Mouse (Mus musculus): ENCODE data around the gene Srprb. TPM values are rescaled to one million over a fixed set of nuclear protein-coding genes. Genes with fewer than 3 reads are reported as not detected.
"Not testable (repeated sequence)": the region's sequence is repeated elsewhere in the genome, so short reads cannot be mapped to it uniquely, and the experiment has no call there.

The Srprb gene
- polyA plus RNA-seq, 1 experiment from 2014 or later, result 40.5 TPM

DNA sequence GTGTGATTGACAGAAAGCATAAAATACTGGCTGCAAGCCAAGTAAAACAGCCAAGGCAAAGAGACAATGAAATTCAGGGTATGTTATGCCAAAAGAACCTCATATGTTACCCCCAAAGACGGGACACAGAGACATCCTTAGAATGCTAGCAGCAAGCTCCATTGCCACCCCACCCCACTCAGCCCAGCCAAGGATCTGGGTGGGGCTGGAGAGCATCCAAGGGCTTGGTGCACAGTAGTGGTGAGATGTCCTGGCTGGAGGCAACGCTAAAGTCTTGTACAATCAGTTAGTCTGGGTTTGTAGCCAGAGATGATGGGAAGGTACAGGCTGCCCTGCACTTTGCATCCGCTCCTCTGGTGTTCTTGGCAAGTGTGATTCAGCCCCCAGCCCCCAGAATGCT, 21.6 kb downstream of the Srprb start:
- no peak for TF ChIP-seq CTCF (IDR thresholded peaks at IDR 0.05)
- no peak for TF ChIP-seq EP300 (IDR thresholded peaks at IDR 0.05)
- H3K9ac ChIP-seq (replicated peaks; ENCODE audit: low read depth), result peak overlapping the region; percentile 41; the same call in 1 of the 2 replicates
- no peaks in the 10 kb centered on the region for H3K9me3 ChIP-seq (ENCODE audit: low read length)
- no peak overlapping the region for H3K27ac ChIP-seq (ENCODE audit: low read length)
- peaks cover 9% of the 10 kb centered on the region for H3K4me1 ChIP-seq (ENCODE audit: insufficient read depth, low read depth, low read length)
- no peaks in the 10 kb centered on the region for H3K36me3 ChIP-seq (ENCODE audit: insufficient read depth, low read length)
- H3K4me2 ChIP-seq (replicated peaks; ENCODE audit: low read depth, low read length), result peak overlapping the region; percentile 68
- H3K27me3 ChIP-seq (replicated peaks; ENCODE audit: insufficient read depth, low read length), result no peaks in the 10 kb centered on the region
- DNase-seq (ENCODE audit: low spot score), result peak; percentile 61
- H3K4me3 ChIP-seq (ENCODE audit: low read depth, low read length), result peak overlapping the region; percentile 39; the same call in 1 of the 2 replicates
- 22% methylated on average over 3 of the region's 3 CpGs for WGBS
- ATAC-seq, result peak; percentile 40

DNA sequence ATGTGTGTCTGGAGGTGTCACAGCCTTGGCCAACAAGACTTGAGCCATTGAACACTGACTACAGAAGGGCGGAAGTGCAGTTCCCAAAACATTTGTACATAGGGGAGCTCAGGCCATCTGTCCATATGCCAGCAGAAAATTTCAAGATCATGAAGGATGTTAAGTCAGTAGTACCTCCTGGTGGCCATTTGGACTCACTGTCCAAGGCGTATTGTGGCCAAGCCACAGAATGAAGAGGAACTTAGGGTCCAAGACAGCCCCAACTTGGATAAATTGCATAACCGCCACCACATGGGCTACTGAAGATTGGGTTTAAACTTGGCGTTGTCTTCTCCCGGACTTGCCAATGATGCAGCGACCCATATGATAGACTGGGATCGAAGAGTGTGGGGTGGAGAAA, 26.2 kb downstream of the Srprb start:
- Histone ChIP-seq H3K9me3 (ENCODE audit: low read length) (no peaks in the 10 kb centered on the region), H3K27ac (ENCODE audit: low read length) (no peak overlapping the region), H3K4me2 (replicated peaks; ENCODE audit: low read depth, low read length) (no peak overlapping the region), H3K36me3 (ENCODE audit: insufficient read depth, low read length) (no peaks in the 10 kb centered on the region), H3K27me3 (replicated peaks; ENCODE audit: insufficient read depth, low read length) (no peaks in the 10 kb centered on the region), H3K4me1 (ENCODE audit: insufficient read depth, low read depth, low read length) (peaks cover 6% of the 10 kb centered on the region), H3K9ac (replicated peaks; ENCODE audit: low read depth) (no peak overlapping the region), H3K4me3 (ENCODE audit: low read depth, low read length) (no peak overlapping the region)
- TF ChIP-seq EP300 (IDR thresholded peaks at IDR 0.05), result no peak
- 0 out of 2 replicates have a peak, but pooled peaks have one; percentile 19 for TF ChIP-seq CTCF (IDR thresholded peaks at IDR 0.05)
- ATAC-seq (no peak), DNase-seq (ENCODE audit: low spot score) (no peak)
- WGBS, result 96% methylated on average over 7 of the region's 7 CpGs

DNA sequence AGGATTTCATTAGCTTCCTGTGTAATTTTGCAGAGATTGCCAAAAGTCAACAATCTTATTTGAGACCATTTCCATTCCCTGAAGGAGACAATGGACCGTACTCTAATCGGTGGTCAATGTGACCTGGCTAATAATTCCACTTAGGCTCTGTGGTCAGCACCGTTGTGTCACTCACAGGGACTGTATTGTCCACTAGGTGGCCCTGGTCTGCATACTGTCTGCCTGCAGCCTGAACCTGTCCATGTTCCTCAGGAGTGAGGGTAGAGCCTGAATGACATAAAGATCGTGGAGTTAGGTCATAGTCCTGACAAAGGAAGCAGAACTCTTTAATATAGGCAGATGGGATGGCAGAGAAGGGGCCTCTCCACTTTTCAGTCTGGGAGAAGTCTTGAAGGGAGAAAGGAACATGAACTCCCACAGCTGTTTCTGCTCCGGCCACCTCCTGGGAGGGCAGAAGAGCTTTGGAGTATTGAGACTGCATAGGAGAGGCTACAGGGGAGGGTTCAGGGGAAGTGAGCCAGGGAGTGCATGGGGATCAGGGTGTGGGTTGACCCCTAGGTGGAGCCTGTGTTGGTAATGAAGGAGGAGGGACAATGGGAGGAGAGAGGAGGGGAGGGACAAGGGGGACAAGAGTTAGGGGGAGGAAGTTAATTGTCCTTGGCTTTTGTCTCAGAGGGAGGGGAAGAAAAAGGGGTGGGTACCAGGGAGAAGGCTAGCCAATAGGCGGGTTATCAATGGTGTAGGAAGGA, 27.0 kb downstream of the Srprb start:
- Histone ChIP-seq H3K27me3 (replicated peaks; ENCODE audit: insufficient read depth, low read length) (no peaks in the 10 kb centered on the region), H3K4me1 (ENCODE audit: insufficient read depth, low read depth, low read length) (no peaks in the 10 kb centered on the region; the same call in 1 of the 2 replicates), H3K4me3 (ENCODE audit: low read depth, low read length) (no peak overlapping the region), H3K9ac (replicated peaks; ENCODE audit: low read depth) (no peak overlapping the region), H3K9me3 (ENCODE audit: low read length) (no peaks in the 10 kb centered on the region), H3K4me2 (replicated peaks; ENCODE audit: low read depth, low read length) (no peak overlapping the region), H3K27ac (ENCODE audit: low read length) (no peak overlapping the region), H3K36me3 (ENCODE audit: insufficient read depth, low read length) (no peaks in the 10 kb centered on the region)
- WGBS, result 56% methylated on average over 6 of the region's 6 CpGs
- ATAC-seq (peak; percentile 79), DNase-seq (ENCODE audit: low spot score) (peak; percentile 69)
- TF ChIP-seq CTCF (IDR thresholded peaks at IDR 0.05), result peak; percentile 86
- TF ChIP-seq EP300 (IDR thresholded peaks at IDR 0.05), result no peak

DNA sequence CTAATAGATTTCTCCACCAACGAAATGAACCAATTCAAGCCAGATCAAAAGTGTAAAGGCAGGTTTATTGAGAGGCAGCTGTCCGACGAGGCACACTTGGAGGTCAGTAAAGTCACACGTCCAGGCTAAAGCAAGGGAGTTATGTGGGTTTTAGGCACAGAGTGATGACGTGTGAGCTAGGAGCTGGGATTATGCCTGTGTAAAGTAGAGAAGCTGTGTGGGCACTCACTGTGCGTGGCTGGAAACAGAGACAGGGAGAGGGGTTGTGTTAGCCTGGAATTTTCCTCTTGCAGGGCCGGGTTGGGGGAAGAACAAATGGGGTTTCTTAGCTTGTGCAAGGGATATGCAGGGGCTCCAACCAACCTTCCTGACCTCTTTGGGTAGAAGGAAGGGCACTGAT, 33.2 kb downstream of the Srprb start:
- no peak overlapping the region for H3K27ac ChIP-seq (ENCODE audit: low read length)
- ATAC-seq (peak; percentile 46), DNase-seq (ENCODE audit: low spot score) (peak; percentile 17)
- no peaks in the 10 kb centered on the region for H3K36me3 ChIP-seq (ENCODE audit: insufficient read depth, low read length)
- WGBS, result 48% methylated on average over 7 of the region's 7 CpGs
- no peak overlapping the region for H3K4me3 ChIP-seq (ENCODE audit: low read depth, low read length)
- H3K4me1 ChIP-seq (ENCODE audit: insufficient read depth, low read depth, low read length), result no peaks in the 10 kb centered on the region
- H3K4me2 ChIP-seq (replicated peaks; ENCODE audit: low read depth, low read length), result no peak overlapping the region
- TF ChIP-seq CTCF (IDR thresholded peaks at IDR 0.05) (no peak), EP300 (IDR thresholded peaks at IDR 0.05) (no peak)
- H3K27me3 ChIP-seq (replicated peaks; ENCODE audit: insufficient read depth, low read length), result no peaks in the 10 kb centered on the region
- no peaks in the 10 kb centered on the region for H3K9me3 ChIP-seq (ENCODE audit: low read length)
- H3K9ac ChIP-seq (replicated peaks; ENCODE audit: low read depth), result no peak overlapping the region

DNA sequence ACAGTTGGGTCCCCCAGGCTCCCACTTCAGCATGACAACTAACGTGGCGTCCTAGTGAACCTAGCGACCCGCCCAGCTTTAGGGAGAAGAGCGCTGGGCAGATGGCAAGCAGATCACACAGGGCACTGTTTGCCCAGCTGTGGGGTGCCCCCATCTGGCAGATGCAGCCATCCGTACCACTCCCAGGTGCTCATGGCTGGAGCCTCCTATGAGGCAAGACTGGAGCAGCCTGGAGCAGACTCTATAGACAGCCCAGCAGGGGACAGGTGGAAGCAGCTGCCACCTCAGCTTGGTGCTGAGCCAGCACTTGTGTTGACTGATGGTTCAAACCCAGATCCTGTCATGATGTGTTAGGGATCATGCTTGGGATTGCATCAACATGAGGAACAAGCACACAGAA, 33.9 kb downstream of the Srprb start:
- TF ChIP-seq EP300 (IDR thresholded peaks at IDR 0.05) (no peak), CTCF (IDR thresholded peaks at IDR 0.05) (no peak; the same call in 1 of the 2 replicates)
- WGBS, result 81% methylated on average over 6 of the region's 6 CpGs
- no peak for ATAC-seq

DNA sequence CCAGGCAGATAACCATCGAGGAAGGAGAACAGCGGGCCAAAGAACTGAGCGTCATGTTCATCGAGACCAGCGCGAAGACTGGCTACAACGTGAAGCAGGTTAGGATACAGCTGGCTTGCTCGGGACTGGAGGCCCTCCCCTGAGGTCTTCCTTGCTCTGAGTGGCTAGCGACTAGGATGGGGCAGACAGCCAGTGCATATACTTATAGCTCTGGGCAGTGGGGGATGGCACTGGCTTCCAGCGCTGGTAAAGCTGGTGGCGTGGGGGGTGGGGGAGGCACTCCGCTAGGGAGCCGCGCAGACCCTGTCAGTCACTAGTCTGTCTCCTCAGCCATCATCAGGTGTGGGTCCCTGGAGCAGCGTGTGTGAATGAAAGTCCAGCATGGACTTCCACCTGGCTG, 38.1 kb downstream of the Srprb start:
- H3K9ac ChIP-seq (replicated peaks; ENCODE audit: low read depth), result no peak overlapping the region
- no peaks in the 10 kb centered on the region for H3K9me3 ChIP-seq (ENCODE audit: low read length)
- ATAC-seq (no peak), DNase-seq (ENCODE audit: low spot score) (no peak)
- no peak overlapping the region for H3K4me2 ChIP-seq (replicated peaks; ENCODE audit: low read depth, low read length)
- no peaks in the 10 kb centered on the region for H3K27me3 ChIP-seq (replicated peaks; ENCODE audit: insufficient read depth, low read length)
- no peaks in the 10 kb centered on the region for H3K4me1 ChIP-seq (ENCODE audit: insufficient read depth, low read depth, low read length)
- 76% methylated on average over 15 of the region's 15 CpGs for WGBS
- no peak for TF ChIP-seq CTCF (IDR thresholded peaks at IDR 0.05)
- TF ChIP-seq EP300 (IDR thresholded peaks at IDR 0.05), result no peak
- no peak overlapping the region for H3K4me3 ChIP-seq (ENCODE audit: low read depth, low read length)
- H3K27ac ChIP-seq (ENCODE audit: low read length), result no peak overlapping the region
- H3K36me3 ChIP-seq (ENCODE audit: insufficient read depth, low read length), result no peaks in the 10 kb centered on the region

More for the DNA sequence above, 33.9 kb downstream of the Srprb start:
- no peak for DNase-seq (ENCODE audit: low spot score)
- Histone ChIP-seq H3K27ac (ENCODE audit: low read length) (no peak overlapping the region), H3K4me2 (replicated peaks; ENCODE audit: low read depth, low read length) (no peak overlapping the region), H3K27me3 (replicated peaks; ENCODE audit: insufficient read depth, low read length) (no peaks in the 10 kb centered on the region), H3K4me3 (ENCODE audit: low read depth, low read length) (no peak overlapping the region), H3K36me3 (ENCODE audit: insufficient read depth, low read length) (no peaks in the 10 kb centered on the region), H3K4me1 (ENCODE audit: insufficient read depth, low read depth, low read length) (no peaks in the 10 kb centered on the region), H3K9me3 (ENCODE audit: low read length) (no peaks in the 10 kb centered on the region), H3K9ac (replicated peaks; ENCODE audit: low read depth) (no peak overlapping the region)

DNA sequence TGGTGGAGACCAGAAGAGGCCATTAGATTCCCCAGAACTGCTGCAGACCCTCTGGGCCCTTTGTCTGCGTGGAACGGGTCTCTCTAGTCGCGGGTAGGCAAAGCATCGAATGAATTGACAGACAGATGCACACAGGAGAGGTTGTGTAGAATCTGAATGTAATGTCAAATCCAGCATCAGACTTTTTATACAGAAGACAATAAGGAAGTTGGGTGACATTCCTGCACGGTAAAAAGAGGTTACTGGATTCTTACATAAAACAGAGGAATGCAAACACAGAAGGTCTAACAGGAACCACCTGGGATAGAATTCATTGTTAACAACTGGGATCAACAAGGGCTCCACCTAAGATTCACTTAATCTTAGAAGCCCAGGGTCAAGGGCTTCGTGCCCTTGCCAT, 46.8 kb downstream of the Srprb start:
- not testable (repeated sequence) for H3K36me3 ChIP-seq (ENCODE audit: insufficient read depth, low read length); H3K9me3 ChIP-seq (ENCODE audit: low read length); H3K9ac ChIP-seq (replicated peaks; ENCODE audit: low read depth); H3K27ac ChIP-seq (ENCODE audit: low read length); H3K27me3 ChIP-seq (replicated peaks; ENCODE audit: insufficient read depth, low read length); H3K4me2 ChIP-seq (replicated peaks; ENCODE audit: low read depth, low read length); ATAC-seq; H3K4me3 ChIP-seq (ENCODE audit: low read depth, low read length); H3K4me1 ChIP-seq (ENCODE audit: insufficient read depth, low read depth, low read length); DNase-seq (ENCODE audit: low spot score)
- WGBS, result 74% methylated on average over 7 of the region's 7 CpGs
